Mouse (Mus musculus) liver, adult 2 months (tissue): ENCODE data around the gene Miox. TPM values are rescaled to one million over a fixed set of nuclear protein-coding genes. Genes with fewer than 3 reads are reported as not detected.

Experiments used
- DNase-seq: peaks from one replicate; pipeline ENCODE4 v3.0.0-alpha.2; 2011; ENCODE audit warnings: low read depth, low spot score; ENCODE audit errors: extremely low read depth
- H3K27ac ChIP-seq: fragments of 200-500 bp; replicated peaks from 2 replicates; pipeline ENCODE4 v1.5.1; 2012; ENCODE audit warnings: low read depth, mild to moderate bottlenecking, control low read depth, inconsistent platforms, low read length; ENCODE audit not compliant: insufficient read depth
- H3K27me3 ChIP-seq: fragments of 200-500 bp; 2 replicates; pipeline ENCODE4 v1.6.1; 2012; ENCODE audit warnings: mild to moderate bottlenecking, moderate library complexity, low read length, inconsistent platforms; ENCODE audit not compliant: control insufficient read depth, insufficient read depth
- H3K36me3 ChIP-seq: fragments of 200-500 bp; 2 replicates; pipeline ENCODE4 v1.6.1; 2012; ENCODE audit warnings: low read length, inconsistent platforms; ENCODE audit not compliant: control insufficient read depth, insufficient read depth
- H3K4me1 ChIP-seq: fragments of 200-500 bp; 2 replicates; pipeline ENCODE4 v1.6.1; 2011; ENCODE audit warnings: low read length; ENCODE audit not compliant: control insufficient read depth, insufficient read depth
- H3K4me3 ChIP-seq: fragments of 200-500 bp; 2 replicates; pipeline ENCODE4 v1.5.1; 2011; ENCODE audit warnings: low read depth, mild to moderate bottlenecking, control low read depth, low read length, moderate library complexity; ENCODE audit not compliant: insufficient read depth
- H3K79me2 ChIP-seq: fragments of 200-500 bp; 2 replicates; pipeline ENCODE4 v1.6.1; 2012; ENCODE audit warnings: inconsistent platforms, mild to moderate bottlenecking, low read length, moderate library complexity; ENCODE audit not compliant: control insufficient read depth, insufficient read depth
- H3K9ac ChIP-seq: fragments of 200-500 bp; 2 replicates; pipeline ENCODE4 v1.6.1; 2012; ENCODE audit warnings: low read depth, mild to moderate bottlenecking, control low read depth, inconsistent platforms, low read length
- CTCF ChIP-seq: fragments of 200-500 bp; IDR thresholded peaks from 2 replicates; pipeline ENCODE4 v1.5.1; 2011; ENCODE audit warnings: low read depth, low read length, control low read depth
- POLR2A ChIP-seq: fragments of 200-500 bp; IDR thresholded peaks from 2 replicates; pipeline ENCODE4 v1.6.1; 2011; ENCODE audit warnings: low read length, control low read depth; ENCODE audit not compliant: insufficient read depth; ENCODE audit errors: extremely low read depth
- WGBS: fragments of 180-500 bp; shearing (Covaris S2); methylation state at CpG from one replicate; pipeline ENCODE4 v1.1.7; 2018; 5-methylcytosine and 5-hydroxymethylcytosine counted together
- polyA plus RNA-seq: library from polyadenylated mRNA; depleted of rRNA; stranded (reverse); fragments of >200 nt; gene quantifications from 2 replicates; pipeline ENCODE4 v1.2.3, GENCODE M21; 2012
- total RNA-seq: library from RNA; depleted of rRNA; stranded (reverse); fragments of >200 nt; gene quantifications from 2 replicates; pipeline ENCODE4 v1.2.3, GENCODE M21; 2014

The Miox gene
- total and polyA plus RNA-seq, 2 experiments, result 0.28 to 0.32 TPM

DNA sequence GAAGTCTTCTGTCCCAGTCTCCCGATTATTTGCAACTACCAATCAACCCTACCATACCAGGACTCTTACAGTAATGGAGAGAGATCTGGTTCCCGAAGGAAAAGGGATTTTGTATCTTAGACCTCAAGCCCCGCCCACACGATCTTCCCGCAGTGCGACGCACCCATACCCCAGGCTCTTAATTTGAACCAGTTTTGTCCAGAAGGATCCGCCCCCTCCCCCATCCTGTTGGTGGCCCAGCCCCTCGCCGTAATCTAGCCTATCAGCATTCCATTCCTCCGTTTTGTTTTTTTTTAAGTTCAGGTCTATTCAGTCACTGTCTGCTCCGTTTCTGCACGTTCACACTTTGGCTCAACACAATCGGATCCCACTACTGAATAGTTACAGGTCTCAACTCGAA lies 22.2 kb downstream of the Miox start:
- H3K27me3 ChIP-seq, result no peaks in the 10 kb centered on the region
- peak overlapping the region; percentile 22; the same call in 1 of the 2 replicates for H3K27ac ChIP-seq
- no peak for TF ChIP-seq POLR2A
- TF ChIP-seq CTCF, result no peak
- H3K9ac ChIP-seq, result peak overlapping the region; percentile 34; the same call in 1 of the 2 replicates
- H3K36me3 ChIP-seq, result peaks cover 3% of the 10 kb centered on the region; the same call in 1 of the 2 replicates
- under 1% methylated on average over 15 of the region's 15 CpGs for WGBS
- H3K4me3 ChIP-seq, result peak overlapping the region; percentile 93
- peak; percentile 53 for DNase-seq
- H3K4me1 ChIP-seq, result peaks cover 3% of the 10 kb centered on the region
- peaks cover 16% of the 10 kb centered on the region; the same call in 1 of the 2 replicates for H3K79me2 ChIP-seq

GRCm38 (mm10) chr15:89358784-89359183 lies 24.6 kb downstream of the Miox start:
- peaks cover 3% of the 10 kb centered on the region for H3K4me1 ChIP-seq

GRCm38 (mm10) chr15:89363051-89363450 lies 28.9 kb downstream of the Miox start:
- WGBS, result 70% methylated on average over 7 of the region's 7 CpGs
- peaks cover 35% of the 10 kb centered on the region for H3K36me3 ChIP-seq
- DNase-seq, result no peak

More at GRCm38 (mm10) chr15:89358784-89359183, 24.6 kb downstream of the Miox start:
- Histone ChIP-seq H3K36me3 (peaks cover 12% of the 10 kb centered on the region; the same call in 1 of the 2 replicates), H3K9ac (no peak overlapping the region), H3K4me3 (no peak overlapping the region), H3K27ac (no peak overlapping the region), H3K79me2 (peaks cover 16% of the 10 kb centered on the region; the same call in 1 of the 2 replicates), H3K27me3 (no peaks in the 10 kb centered on the region)
- 83% methylated on average over 3 of the region's 3 CpGs for WGBS
- DNase-seq, result no peak
- no peak for TF ChIP-seq CTCF
- no peak for TF ChIP-seq POLR2A

GRCm38 (mm10) chr15:89365141-89365551 lies 30.9 kb downstream of the Miox start:
- 96% methylated on average over 4 of the region's 4 CpGs for WGBS
- H3K36me3 ChIP-seq, result peaks cover 35% of the 10 kb centered on the region

More at GRCm38 (mm10) chr15:89363051-89363450, 28.9 kb downstream of the Miox start:
- Histone ChIP-seq H3K4me3 (no peak overlapping the region), H3K79me2 (peaks cover 3% of the 10 kb centered on the region; the same call in 1 of the 2 replicates), H3K27ac (no peak overlapping the region), H3K27me3 (no peaks in the 10 kb centered on the region), H3K9ac (no peak overlapping the region), H3K4me1 (no peaks in the 10 kb centered on the region)
- TF ChIP-seq POLR2A (no peak), CTCF (no peak)

DNA sequence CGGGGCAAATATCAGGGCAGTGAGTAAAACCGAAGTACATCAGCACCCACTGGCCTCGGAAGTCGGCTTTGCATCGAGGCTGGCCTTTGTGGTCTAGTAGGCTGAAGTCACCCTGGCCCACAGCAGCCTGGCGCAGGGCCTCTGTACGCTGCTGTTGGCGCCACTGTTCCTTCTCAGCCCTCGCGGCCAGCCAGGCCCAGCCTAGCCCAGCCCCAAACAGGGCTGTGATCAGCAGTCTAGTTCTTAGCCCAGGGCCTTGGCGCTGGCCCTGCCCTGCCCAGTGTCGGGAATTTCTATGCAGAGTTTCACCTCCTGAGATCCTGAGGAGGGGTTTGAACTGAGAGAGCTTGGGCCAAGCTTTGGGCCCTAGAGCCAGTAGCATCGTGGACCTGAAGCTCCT lies 37.9 kb downstream of the Miox start:
- H3K4me3 ChIP-seq, result no peak overlapping the region

More at GRCm38 (mm10) chr15:89365141-89365551, 30.9 kb downstream of the Miox start:
- no peak overlapping the region for H3K9ac ChIP-seq
- H3K79me2 ChIP-seq, result no peaks in the 10 kb centered on the region
- no peak for DNase-seq
- H3K27ac ChIP-seq, result no peak overlapping the region
- no peaks in the 10 kb centered on the region for H3K4me1 ChIP-seq
- H3K27me3 ChIP-seq, result no peaks in the 10 kb centered on the region
- TF ChIP-seq CTCF (no peak), POLR2A (no peak)
- H3K4me3 ChIP-seq, result no peak overlapping the region

DNA sequence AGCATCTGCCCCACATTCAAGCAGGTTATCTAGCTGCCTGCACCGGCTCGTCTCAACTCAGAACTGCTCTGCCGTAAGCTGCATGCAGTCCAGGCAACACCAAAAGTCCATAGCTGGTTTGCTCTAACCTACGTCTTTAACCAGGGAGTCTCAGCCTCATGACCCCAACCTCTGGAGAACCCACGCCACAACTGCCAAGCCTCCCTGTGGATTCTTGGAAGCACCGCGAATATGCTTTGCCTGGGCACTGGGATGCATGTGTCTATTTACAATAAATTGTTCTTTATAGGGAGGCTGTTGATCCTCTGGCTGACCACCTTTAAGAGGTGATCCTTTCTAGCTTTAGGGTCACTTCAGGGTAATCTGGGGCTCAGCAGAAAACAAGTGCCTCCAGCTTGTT lies 38.3 kb downstream of the Miox start:
- no peak for TF ChIP-seq CTCF
- TF ChIP-seq POLR2A, result no peak
- H3K4me3 ChIP-seq, result no peak overlapping the region

More for the DNA sequence above, 37.9 kb downstream of the Miox start:
- WGBS, result 71% methylated on average over 13 of the region's 13 CpGs
- Histone ChIP-seq H3K36me3 (peaks cover 8% of the 10 kb centered on the region; the same call in 1 of the 2 replicates), H3K27ac (no peak overlapping the region), H3K9ac (no peak overlapping the region), H3K79me2 (peaks cover 4% of the 10 kb centered on the region; the same call in 1 of the 2 replicates), H3K27me3 (no peaks in the 10 kb centered on the region), H3K4me1 (peaks cover 7% of the 10 kb centered on the region)
- TF ChIP-seq POLR2A (no peak), CTCF (no peak)
- DNase-seq, result no peak

More for the DNA sequence above, 38.3 kb downstream of the Miox start:
- DNase-seq, result no peak
- H3K79me2 ChIP-seq, result peaks cover 4% of the 10 kb centered on the region; the same call in 1 of the 2 replicates
- H3K9ac ChIP-seq, result no peak overlapping the region; the same call in 1 of the 2 replicates
- no peak overlapping the region for H3K27ac ChIP-seq
- H3K36me3 ChIP-seq, result peaks cover 8% of the 10 kb centered on the region; the same call in 1 of the 2 replicates
- H3K4me1 ChIP-seq, result peaks cover 8% of the 10 kb centered on the region
- 73% methylated on average over 7 of the region's 7 CpGs for WGBS
- H3K27me3 ChIP-seq, result no peaks in the 10 kb centered on the region
